Mouse (Mus musculus) myocyte (in vitro differentiated cells): ENCODE measurements around the gene Cdc25b. TPM values are rescaled to one million over a fixed set of nuclear protein-coding genes. Genes with fewer than 3 reads are reported as not detected.
"Not testable (repeated sequence)": the region's sequence is repeated elsewhere in the genome, so short reads cannot be mapped to it uniquely, and the experiment has no call there.

Experiments
- H3K27me3 ChIP-seq: one replicate; pipeline ENCODE4 v1.6.1; 2011; ENCODE audit not compliant: control insufficient read depth, insufficient read depth, insufficient read length
- H3K36me3 ChIP-seq: one replicate; pipeline ENCODE4 v1.6.1; 2011; ENCODE audit not compliant: control insufficient read depth, insufficient read depth
- H3K4me2 ChIP-seq: one replicate; pipeline ENCODE4 v1.6.1; 2011; ENCODE audit warnings: low read depth, control low read depth
- H3K4me3 ChIP-seq: one replicate; pipeline ENCODE4 v1.5.1; 2011; ENCODE audit warnings: mild to moderate bottlenecking, control low read depth, moderate library complexity
- H3K79me2 ChIP-seq: one replicate; pipeline ENCODE4 v1.6.1; 2011; ENCODE audit not compliant: control insufficient read depth, insufficient read depth
- H3ac ChIP-seq: one replicate; pipeline ENCODE4 v1.6.1; 2011; ENCODE audit not compliant: control insufficient read depth, insufficient read length
- CEBPB ChIP-seq: IDR thresholded peaks from 2 replicates; pipeline ENCODE4 v1.6.1; 2011; ENCODE audit warnings: mild to moderate bottlenecking, moderate library complexity; ENCODE audit not compliant: poor library complexity, insufficient read depth, severe bottlenecking
- E2F4 ChIP-seq: IDR thresholded peaks from one replicate; pipeline ENCODE4 v1.6.1; 2011; ENCODE audit warnings: mild to moderate bottlenecking, control low read depth, moderate library complexity; ENCODE audit not compliant: insufficient read depth
- MAX ChIP-seq: IDR thresholded peaks from one replicate; pipeline ENCODE4 v1.6.1; 2011; ENCODE audit warnings: low read depth, mild to moderate bottlenecking, control low read depth
- MYOD1 ChIP-seq, 3 experiments: IDR thresholded peaks; one replicate each; pipeline ENCODE4 v1.6.1; 2011; ENCODE audit warnings: control low read depth in 2 of 3, low read depth in 2 of 3, mild to moderate bottlenecking in 2 of 3, moderate library complexity in 1 of 3; ENCODE audit not compliant: insufficient read length in 2 of 3, control insufficient read depth in 1 of 3
- MYOG ChIP-seq, 3 experiments: IDR thresholded peaks; one replicate each; pipeline ENCODE4 v1.6.1; 2011; ENCODE audit warnings: control low read depth in 2 of 3, low read depth in 2 of 3, mild to moderate bottlenecking in 2 of 3; ENCODE audit not compliant: insufficient read length in 2 of 3, control insufficient read depth in 1 of 3, insufficient read depth in 1 of 3
- POLR2A ChIP-seq: IDR thresholded peaks from one replicate; pipeline ENCODE4 v1.6.1; 2011; ENCODE audit warnings: low read depth, mild to moderate bottlenecking, control low read depth, moderate library complexity; ENCODE audit not compliant: insufficient read length
- POLR2AphosphoS2 ChIP-seq: IDR thresholded peaks from one replicate; pipeline ENCODE4 v1.6.1; 2011; ENCODE audit warnings: low read depth, control low read depth; ENCODE audit not compliant: insufficient read length
- REST ChIP-seq: IDR thresholded peaks from one replicate; pipeline ENCODE4 v1.6.1; 2011; ENCODE audit warnings: mild to moderate bottlenecking, control low read depth, moderate library complexity; ENCODE audit not compliant: insufficient read depth, insufficient read length
- SRF ChIP-seq: IDR thresholded peaks from one replicate; pipeline ENCODE4 v1.6.1; 2011; ENCODE audit warnings: low read depth; ENCODE audit not compliant: control insufficient read depth, insufficient read length
- TCF12 ChIP-seq: IDR thresholded peaks from one replicate; pipeline ENCODE4 v1.6.1; 2011; ENCODE audit warnings: mild to moderate bottlenecking, control low read depth; ENCODE audit not compliant: poor library complexity, insufficient read depth, severe bottlenecking
- TCF3 ChIP-seq: IDR thresholded peaks from one replicate; pipeline ENCODE4 v1.6.1; 2011; ENCODE audit warnings: low read depth, control low read depth; ENCODE audit not compliant: insufficient read length
- USF1 ChIP-seq: IDR thresholded peaks from one replicate; pipeline ENCODE4 v1.6.1; 2011; ENCODE audit warnings: low read depth, mild to moderate bottlenecking, control low read depth, moderate library complexity
- polyA plus RNA-seq: library from polyadenylated mRNA; unstranded; fragments of >200 nt; fragmentation: generic; extraction: Trizol; gene quantifications from one replicate; pipeline ENCODE4 v1.2.1, GENCODE M21; 2012; ENCODE audit warnings: missing spikeins

Cdc25b gene
- polyA plus RNA-seq, 1 experiment = 58.4 TPM

- H3K4me3 ChIP-seq = no peak overlapping the region
- TF ChIP-seq MYOD1 (IDR thresholded peaks at IDR 0.05; ENCODE audit: control insufficient read depth in 1 of 3, insufficient read length in 2 of 3, low read depth in 2 of 3) = no peak
- TF ChIP-seq USF1 = no peak
- no peak for TF ChIP-seq MAX
- no peak for TF ChIP-seq E2F4
- no peak for TF ChIP-seq TCF12
- no peak for TF ChIP-seq TCF3
- TF ChIP-seq CEBPB = no peak
- no peak for TF ChIP-seq SRF
- no peak for TF ChIP-seq MYOG (IDR thresholded peaks at IDR 0.05; ENCODE audit: control insufficient read depth in 1 of 3, insufficient read depth in 1 of 3, insufficient read length in 2 of 3, low read depth in 2 of 3)
- TF ChIP-seq POLR2AphosphoS2 = no peak
- no peak overlapping the region for H3K4me2 ChIP-seq
- H3ac ChIP-seq = no peak overlapping the region
- H3K79me2 ChIP-seq = no peaks in the 10 kb centered on the region
- no peaks in the 10 kb centered on the region for H3K27me3 ChIP-seq
- H3K36me3 ChIP-seq = no peaks in the 10 kb centered on the region
These were observed 38.4 kb downstream of the Cdc25b start for GRCm38 (mm10) chr2:131225178-131225577.

GRCm38 (mm10) chr2:131226669-131227068 lies 39.9 kb downstream of the Cdc25b start:
- H3K4me2 ChIP-seq, H3K4me3 ChIP-seq, H3K36me3 ChIP-seq, H3ac ChIP-seq, H3K27me3 ChIP-seq, H3K79me2 ChIP-seq: not testable (repeated sequence)

DNA sequence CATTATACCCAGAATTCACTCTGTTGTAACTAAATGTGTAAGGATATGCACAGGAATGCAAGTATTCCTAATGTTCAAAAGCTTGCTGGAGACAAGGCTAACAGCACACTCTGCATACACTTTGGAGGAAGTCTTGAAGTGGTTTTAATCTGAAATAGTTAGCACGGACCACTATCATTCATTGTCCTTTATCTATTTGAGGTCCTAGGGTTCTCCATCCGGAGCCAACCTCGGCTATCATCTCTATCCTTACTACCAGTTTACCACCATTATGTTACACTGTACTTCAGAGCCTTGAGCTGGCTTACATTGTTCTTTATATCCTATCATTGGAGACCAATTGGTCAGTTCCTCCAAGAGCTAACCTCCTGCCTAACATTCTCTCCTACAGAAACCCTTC lies 40.5 kb downstream of the Cdc25b start:
- no peak for TF ChIP-seq MAX
- no peak for TF ChIP-seq SRF
- no peak for TF ChIP-seq POLR2A
- TF ChIP-seq USF1 = no peak
- TF ChIP-seq MYOG (IDR thresholded peaks at IDR 0.05; ENCODE audit: control insufficient read depth in 1 of 3, insufficient read depth in 1 of 3, insufficient read length in 2 of 3, low read depth in 2 of 3) = no peak
- no peak for TF ChIP-seq TCF12
- TF ChIP-seq POLR2AphosphoS2 = no peak
- TF ChIP-seq MYOD1 (IDR thresholded peaks at IDR 0.05; ENCODE audit: control insufficient read depth in 1 of 3, insufficient read length in 2 of 3, low read depth in 2 of 3) = no peak
- no peak for TF ChIP-seq CEBPB
- no peak for TF ChIP-seq REST
- TF ChIP-seq E2F4 = no peak
- TF ChIP-seq TCF3 = no peak
- H3K27me3 ChIP-seq = no peaks in the 10 kb centered on the region
- H3K79me2 ChIP-seq = no peaks in the 10 kb centered on the region
- no peak overlapping the region for H3ac ChIP-seq
- H3K4me3 ChIP-seq = no peak overlapping the region
- H3K36me3 ChIP-seq = no peaks in the 10 kb centered on the region
- H3K4me2 ChIP-seq = no peak overlapping the region

- peaks cover 4% of the 10 kb centered on the region for H3K36me3 ChIP-seq
- H3K4me2 ChIP-seq = no peak overlapping the region
- H3ac ChIP-seq = no peak overlapping the region
- no peaks in the 10 kb centered on the region for H3K79me2 ChIP-seq
- no peak overlapping the region for H3K4me3 ChIP-seq
- H3K27me3 ChIP-seq = no peaks in the 10 kb centered on the region
- no peak for TF ChIP-seq REST
- no peak for TF ChIP-seq CEBPB
- TF ChIP-seq MYOG (IDR thresholded peaks at IDR 0.05; ENCODE audit: control insufficient read depth in 1 of 3, insufficient read depth in 1 of 3, insufficient read length in 2 of 3, low read depth in 2 of 3) = no peak
- TF ChIP-seq MYOD1 (IDR thresholded peaks at IDR 0.05; ENCODE audit: control insufficient read depth in 1 of 3, insufficient read length in 2 of 3, low read depth in 2 of 3) = no peak
- no peak for TF ChIP-seq TCF3
- no peak for TF ChIP-seq E2F4
- no peak for TF ChIP-seq POLR2A
- no peak for TF ChIP-seq USF1
- TF ChIP-seq MAX = no peak
- TF ChIP-seq TCF12 = no peak
- no peak for TF ChIP-seq POLR2AphosphoS2
- TF ChIP-seq SRF = no peak
These were observed 45.8 kb downstream of the Cdc25b start for GRCm38 (mm10) chr2:131232558-131232957.

DNA sequence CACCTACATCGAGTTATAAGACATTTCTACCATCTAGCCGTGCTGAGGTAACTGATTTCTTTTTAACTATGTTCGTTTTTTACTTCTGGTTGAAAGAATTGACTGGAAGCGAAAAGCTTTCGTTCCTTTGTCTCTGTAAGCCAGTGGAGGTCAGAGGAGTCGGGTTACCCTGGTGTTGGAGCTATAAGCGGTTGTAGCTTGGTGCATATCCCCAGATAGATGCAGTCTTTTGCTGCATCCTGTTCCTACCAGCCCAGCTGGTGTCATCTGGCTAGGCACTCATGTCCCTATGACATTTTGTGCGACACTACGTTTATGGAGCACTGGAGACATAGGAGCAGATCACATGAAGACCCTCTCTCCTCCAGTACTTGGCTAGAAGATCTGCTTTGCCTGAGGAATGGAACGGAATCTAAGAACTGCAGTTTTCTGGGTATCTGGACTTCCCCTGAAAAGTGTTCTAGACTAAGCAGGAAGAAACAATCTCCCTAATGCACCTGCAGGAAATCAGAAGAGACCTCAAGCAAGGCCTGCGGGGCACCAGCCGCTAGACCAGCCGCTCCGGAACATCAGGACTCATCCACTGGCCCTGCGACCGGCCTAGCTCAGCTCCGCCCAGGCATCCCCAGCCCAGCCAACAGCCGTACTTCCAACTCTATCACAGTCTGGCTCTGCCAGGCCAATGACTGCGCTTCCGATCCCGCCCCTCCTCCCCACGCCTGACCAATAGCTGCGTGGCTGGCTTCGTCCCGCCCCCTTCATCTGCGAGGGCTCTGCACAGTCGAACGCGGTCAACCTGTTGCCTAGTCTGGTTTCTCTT lies 46.8 kb downstream of the Cdc25b start, which contains the start of gene Mavs:
Gene Mavs, plus strand, starts transcription at position 757 of the 820 bp plus-strand sequence.
- peaks cover 8% of the 10 kb centered on the region for H3K36me3 ChIP-seq
- H3K27me3 ChIP-seq = no peaks in the 10 kb centered on the region
- peak within 1 kb of the TSS; percentile 5 for H3ac ChIP-seq
- H3K79me2 ChIP-seq = no peaks in the 10 kb centered on the region
- peak within 1 kb of the TSS; percentile 99 for H3K4me2 ChIP-seq
- peak in 1 of 3 experiments; percentile 11 for TF ChIP-seq MYOG (IDR thresholded peaks at IDR 0.05; ENCODE audit: control insufficient read depth in 1 of 3, insufficient read depth in 1 of 3, insufficient read length in 2 of 3, low read depth in 2 of 3)
- TF ChIP-seq SRF = peak; percentile 71
- TF ChIP-seq USF1 = no peak
- no peak for TF ChIP-seq CEBPB
- TF ChIP-seq POLR2AphosphoS2 = peak; percentile 90
- no peak for TF ChIP-seq E2F4
- TF ChIP-seq TCF12 = no peak
- no peak for TF ChIP-seq TCF3
- TF ChIP-seq REST = no peak
- no peak for TF ChIP-seq MAX
- peak; percentile 83 for TF ChIP-seq POLR2A
- peak in 1 of 3 experiments; percentile 55 for TF ChIP-seq MYOD1 (IDR thresholded peaks at IDR 0.05; ENCODE audit: control insufficient read depth in 1 of 3, insufficient read length in 2 of 3, low read depth in 2 of 3)
- H3K4me3 ChIP-seq = peak within 1 kb of the TSS; percentile 57
